Mouse (Mus musculus): ENCODE data around the gene Foxk2.

DNA sequence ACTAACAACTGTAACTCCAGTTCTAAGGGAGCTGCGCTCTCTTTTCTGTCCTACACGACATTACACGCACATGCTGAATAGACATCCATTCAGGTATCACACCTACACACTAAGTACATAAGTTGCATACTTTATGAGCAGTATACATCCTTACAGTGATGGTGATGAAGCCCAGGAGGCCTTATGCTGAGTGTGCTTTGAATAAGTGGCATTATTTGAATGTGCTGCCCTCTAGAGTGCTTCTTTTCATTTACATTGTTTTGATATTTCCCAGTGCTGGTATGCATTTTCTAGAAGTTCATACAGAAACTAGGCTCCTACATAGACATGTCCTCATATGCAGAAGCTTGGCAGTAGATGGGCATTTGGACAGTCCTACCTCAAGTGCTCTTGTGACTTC is 30.1 kb downstream of the Foxk2 start:
- TF ChIP-seq GATA1 (IDR thresholded peaks at IDR 0.05; ENCODE audit: borderline replicate concordance, low read length) (no peak), FLI1 (IDR thresholded peaks at IDR 0.05; ENCODE audit: low read length) (no peak)

Measured in megakaryocyte, embryonic 14.5 days (primary cell).